Mouse (Mus musculus) G1E (cell line): Measurements from ENCODE around the gene Npsr1.

ENCODE experiments used
- CTCF ChIP-seq: IDR thresholded peaks from 2 replicates; pipeline ENCODE4 v1.5.1; 2012; ENCODE audit warnings: low read depth, low read length, inconsistent platforms, mixed read lengths
- GATA1 ChIP-seq: IDR thresholded peaks from 2 replicates; pipeline ENCODE4 v1.6.1; 2012; ENCODE audit warnings: borderline replicate concordance, low read length, inconsistent platforms, mixed read lengths
- GATA2 ChIP-seq: IDR thresholded peaks from 2 replicates; pipeline ENCODE4 v1.6.1; 2012; ENCODE audit warnings: low read depth, low read length, inconsistent platforms, borderline replicate concordance
- TAL1 ChIP-seq: conservative IDR thresholded peaks from 2 replicates; pipeline ENCODE4 v1.6.1; 2012; ENCODE audit warnings: low read depth, low read length, inconsistent platforms, mixed read lengths

- TF ChIP-seq CTCF (no peak), GATA2 (no peak), GATA1 (no peak), TAL1 (no peak)
Observed at GRCm38 (mm10) chr9:24071664-24072063, 26.1 kb upstream of the Npsr1 start.
